Mouse (Mus musculus): Measurements from ENCODE around the gene Zfp598.
"Not testable (repeated sequence)": the region's sequence is repeated elsewhere in the genome, so short reads cannot be mapped to it uniquely, and the experiment has no call there.

Gene Zfp598

DNA sequence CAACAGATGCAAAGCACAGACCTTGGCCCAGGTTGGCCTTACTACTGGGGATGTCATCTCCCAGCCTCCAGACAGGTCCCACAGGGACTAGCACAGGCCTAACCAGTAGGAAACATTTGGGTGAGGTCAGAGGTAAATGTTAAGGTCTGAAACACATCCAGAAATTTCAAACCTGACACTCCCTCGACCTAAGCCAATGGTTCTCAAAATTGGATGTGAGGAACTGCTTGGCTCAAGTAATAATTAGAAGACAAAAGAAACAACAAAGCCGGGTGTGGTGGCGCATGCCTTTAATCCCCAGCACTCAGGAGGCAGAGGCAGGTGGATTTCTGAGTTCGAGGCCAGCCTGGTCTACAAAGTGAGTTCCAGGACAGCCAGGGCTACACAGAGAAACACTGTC lies 23.1 kb upstream of the Zfp598 start:
- in situ Hi-C loops (cut with MboI) = no loop called here

DNA sequence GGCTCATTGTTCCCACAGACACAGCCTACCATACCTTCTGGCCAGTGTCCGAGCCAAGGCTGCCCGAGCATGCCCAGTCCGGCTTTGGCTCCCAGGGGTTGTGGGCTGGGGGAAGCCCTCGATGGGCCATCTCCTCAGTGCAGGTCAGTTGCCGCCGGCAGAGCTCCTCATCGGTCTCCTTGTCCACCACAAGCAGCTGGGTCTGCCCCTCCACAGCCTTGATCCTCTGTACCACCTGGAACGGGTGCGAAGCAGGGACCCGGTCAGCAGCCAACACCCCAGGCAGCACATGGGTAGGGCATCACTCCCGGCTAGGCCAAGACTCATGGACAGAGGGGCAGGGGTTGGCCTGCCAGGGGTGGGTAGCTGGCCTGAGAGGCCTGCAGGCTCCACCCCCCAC lies 22.0 kb upstream of the Zfp598 start:
- in situ Hi-C loops (cut with MboI) = no loop called here

DNA sequence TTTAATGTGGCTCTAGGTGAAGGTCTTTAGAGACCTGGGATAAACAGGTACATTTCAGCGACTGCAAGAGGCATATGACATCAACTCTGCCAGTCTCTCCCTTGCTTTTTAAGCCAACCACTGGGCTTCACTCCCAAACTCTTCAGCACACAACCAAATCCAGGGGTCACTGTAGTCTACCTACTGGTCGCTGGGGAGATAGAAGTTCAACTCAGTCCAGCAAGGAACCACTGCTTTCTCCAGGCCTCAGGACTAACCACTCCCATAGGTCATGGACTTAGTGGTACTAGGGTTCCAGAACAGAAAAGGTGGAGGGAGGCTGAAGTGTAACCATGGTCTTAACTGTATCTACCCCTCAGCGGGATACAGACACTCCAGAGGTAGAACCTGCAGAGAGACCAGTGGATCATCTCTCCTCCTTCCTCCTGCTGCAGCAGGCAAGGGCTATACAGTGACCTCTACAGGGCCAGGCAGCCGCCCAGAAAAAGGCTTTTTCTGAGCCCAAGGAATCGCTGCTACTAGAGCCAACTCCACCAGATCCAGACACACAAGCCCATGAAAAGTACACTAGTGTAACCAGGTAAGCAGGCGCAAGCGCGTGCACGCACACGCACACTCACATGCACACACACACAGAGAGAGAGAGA lies 20.6 kb upstream of the Zfp598 start:
- in situ Hi-C loops (cut with MboI) = no loop called here

DNA sequence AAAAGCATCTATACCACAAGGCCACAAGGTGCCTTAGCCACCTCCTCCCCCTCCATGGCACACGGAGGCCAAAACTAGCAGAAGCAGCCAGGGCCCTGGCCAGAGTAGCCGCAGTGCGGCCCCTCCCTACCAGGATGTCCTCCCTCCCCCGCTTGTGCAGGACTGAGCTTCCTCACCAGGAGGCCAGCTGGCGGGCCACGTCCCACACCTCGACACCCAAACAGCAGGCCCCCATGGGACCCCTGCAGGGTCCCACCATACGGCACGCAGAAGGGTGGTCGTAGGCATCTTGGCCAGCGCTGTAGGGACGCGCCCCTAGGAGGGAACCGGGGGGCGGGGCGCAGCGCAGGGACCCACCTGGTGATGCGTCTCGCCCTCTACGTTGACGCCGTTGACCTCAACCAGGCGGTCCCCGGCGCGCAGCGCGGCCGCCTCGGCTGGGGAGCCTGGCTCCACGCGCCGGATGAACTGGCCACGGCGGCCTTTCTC lies 19.9 kb upstream of the Zfp598 start:
- in situ Hi-C loops (cut with MboI) = loop anchor here (10.0 kb wide), 1 partner anchor 115 kb away; the partner anchor contains the start of gene Rab26

DNA sequence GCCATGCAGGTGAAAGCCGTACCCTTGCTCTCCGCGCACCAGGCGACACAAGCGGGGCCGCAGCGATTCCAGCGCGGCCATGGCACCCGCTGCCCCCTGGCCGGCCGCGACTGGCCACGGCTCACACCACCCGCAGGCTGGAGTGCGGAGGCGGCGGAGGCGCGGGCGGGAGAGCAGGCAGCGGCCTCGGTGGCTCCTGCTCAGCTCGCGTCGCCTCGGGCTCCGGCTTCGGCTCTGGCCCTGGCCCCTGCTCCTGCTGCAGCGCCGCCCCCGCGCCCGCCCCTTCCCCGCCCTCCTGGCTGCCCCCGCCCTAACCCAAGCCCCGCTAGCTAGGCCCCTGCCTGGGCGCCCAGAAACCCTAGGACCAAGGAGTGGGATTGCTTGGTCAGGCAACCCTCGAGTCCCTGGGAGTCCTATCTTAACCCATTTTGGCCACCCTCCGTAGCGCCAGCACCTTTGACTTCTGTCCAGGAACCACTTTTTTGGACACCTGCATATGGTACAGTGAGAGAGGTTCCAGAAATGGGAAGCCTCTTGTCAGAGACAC lies 19.3 kb upstream of the Zfp598 start, which contains the start of gene Slc9a3r2:
TSS of gene Slc9a3r2 (minus strand) at position 258 of the 547 bp plus-strand sequence.
- in situ Hi-C loops (cut with MboI) = loop anchor here (10.0 kb wide), 1 partner anchor 115 kb away; the partner anchor contains the start of gene Rab26

DNA sequence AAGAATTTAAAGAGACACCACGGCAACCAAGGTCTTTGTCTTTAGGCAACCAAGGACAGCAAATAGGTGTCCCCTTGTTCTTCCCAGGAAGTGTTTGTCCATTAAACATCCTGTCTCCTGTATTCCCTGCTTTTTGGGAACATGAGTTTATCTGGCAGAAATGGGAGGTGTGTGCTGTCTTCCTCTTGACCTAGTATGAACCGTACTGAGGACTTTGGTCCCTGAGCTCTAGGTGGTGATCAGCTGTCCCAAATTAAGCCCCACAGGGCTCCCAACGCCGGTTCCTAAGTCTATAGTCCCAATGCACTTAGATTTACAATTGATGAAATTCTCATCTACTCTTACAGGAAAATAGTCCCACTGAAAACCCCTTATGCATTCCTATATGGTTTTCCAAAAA lies 18.7 kb upstream of the Zfp598 start:
- in situ Hi-C loops (cut with MboI) = loop anchor here (10.0 kb wide), 1 partner anchor 116 kb away; the partner anchor contains the start of gene Rab26

DNA sequence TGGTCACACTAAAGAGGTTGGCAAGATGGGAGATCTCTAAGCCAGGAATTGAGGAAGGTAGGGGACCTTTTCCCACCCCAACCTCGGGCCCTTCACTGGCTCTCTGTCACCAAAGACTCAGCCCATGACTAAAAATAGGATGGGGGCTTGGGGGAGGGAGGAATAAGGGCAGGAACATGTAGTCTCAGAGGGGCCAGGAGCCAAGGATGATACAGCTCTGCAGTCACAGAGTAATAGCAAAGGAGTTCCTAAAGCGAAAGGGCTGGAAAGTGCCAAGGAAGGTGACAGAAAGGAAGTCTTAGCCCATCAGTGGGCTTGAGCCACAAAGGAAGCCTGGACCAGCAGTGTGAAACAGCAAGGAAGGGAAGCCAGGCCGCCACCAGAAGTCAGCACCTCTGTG lies 17.7 kb upstream of the Zfp598 start:
- in situ Hi-C loops (cut with MboI) = loop anchor here (10.0 kb wide), 1 partner anchor 117 kb away; the partner anchor contains the start of gene Rab26

DNA sequence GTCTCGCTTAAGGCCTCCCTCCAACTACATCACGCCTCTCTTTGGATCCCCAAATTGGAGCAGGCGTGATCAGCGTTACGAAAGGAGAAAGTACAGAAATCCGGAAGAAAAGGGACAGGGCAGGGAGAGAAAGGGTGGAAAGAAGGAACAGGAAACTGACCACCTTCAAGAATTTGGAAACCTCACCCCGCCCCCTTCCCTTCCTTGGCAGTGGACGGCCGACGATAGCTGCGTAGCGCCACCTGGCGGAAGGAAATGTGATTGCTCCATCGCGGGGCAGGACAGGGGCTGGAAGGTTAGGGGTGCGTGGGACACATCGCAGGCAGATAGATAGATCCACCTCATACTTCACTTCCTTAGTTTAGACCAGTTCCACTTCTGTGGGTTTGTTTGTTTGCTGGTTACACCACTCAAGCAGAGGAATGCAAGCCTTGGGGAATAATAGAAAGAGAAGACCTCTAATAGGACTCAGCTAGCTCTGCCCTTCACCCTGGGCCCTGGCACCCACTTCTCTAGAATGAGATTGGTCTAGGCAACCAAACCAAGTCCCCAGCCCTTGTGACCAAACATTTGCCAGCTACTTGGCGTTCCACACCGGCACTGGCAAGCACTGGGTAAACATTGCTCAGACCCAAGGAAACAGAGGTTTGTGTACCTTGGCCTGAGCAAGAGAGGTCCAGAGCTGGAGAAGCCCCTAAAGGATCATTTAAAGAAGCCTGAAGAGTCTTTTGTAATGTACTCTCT lies 15.3 kb upstream of the Zfp598 start:
- in situ Hi-C loops (cut with MboI) = loop anchor here (10.0 kb wide), 1 partner anchor 119 kb away; the partner anchor contains the start of gene Rab26

DNA sequence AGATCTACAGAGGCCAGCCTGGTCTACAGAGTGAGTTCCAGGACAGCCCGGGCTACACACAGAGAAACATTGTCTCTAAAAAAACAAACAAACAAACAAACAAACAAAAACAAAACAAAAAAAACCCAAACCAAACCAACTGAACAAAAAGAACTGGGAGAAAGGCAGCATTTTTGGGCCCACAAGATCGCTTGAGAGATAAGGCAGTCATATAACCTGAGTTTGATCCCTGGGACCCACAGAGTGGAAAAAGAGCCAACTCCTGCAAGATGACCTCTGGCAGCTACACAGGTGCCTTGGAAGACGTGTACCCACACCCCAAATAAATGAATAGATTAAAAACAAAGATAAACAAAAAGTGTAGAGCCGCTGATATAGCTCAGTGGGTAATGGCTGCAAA lies 14.5 kb upstream of the Zfp598 start:
- in situ Hi-C loops (cut with MboI) = loop anchor here (10.0 kb wide), 1 partner anchor 120 kb away; the partner anchor contains the start of gene Rab26

DNA sequence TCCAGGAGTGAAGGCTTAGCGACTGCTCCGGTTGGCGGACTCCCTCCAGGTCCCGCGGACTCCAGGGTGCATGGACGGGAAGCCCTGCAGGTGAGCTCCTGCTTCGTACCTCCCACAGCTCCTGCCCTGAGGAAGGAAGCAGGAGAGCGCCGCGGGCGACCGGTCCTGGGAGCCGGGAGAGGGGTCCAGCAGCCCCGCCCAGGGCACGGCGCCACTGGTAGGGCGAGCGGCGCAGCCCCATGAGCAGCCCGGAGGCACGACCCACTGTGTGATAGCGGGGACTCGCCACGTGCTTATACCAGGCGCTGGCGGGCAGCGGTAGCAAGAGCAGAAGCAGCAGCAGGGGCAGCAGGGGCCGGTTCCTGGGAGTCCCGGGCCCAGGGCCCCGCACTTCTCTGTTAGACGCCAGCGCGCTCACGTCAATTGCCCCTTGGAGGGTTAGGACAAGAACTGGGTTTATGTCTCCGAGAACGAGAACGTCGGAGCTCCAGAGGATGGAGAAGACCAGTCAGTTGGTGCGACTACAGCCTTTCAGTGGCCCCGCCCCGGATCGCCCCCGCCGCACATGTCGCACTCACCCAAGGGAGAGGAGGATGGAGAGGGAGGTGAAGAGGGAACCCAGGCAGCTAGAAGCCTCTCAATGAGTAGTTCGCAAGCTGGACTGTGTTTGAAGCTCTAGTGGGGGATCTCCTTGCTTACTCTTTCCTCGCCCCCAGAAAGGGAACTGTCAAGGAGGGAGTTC lies 11.3 kb upstream of the Zfp598 start, which contains the start of gene Npw:
TSS of gene Npw (minus strand) at position 441 of the 742 bp plus-strand sequence.
- in situ Hi-C loops (cut with MboI) = loop anchor here (10.0 kb wide), 1 partner anchor 123 kb away; the partner anchor contains the start of gene Rab26

DNA sequence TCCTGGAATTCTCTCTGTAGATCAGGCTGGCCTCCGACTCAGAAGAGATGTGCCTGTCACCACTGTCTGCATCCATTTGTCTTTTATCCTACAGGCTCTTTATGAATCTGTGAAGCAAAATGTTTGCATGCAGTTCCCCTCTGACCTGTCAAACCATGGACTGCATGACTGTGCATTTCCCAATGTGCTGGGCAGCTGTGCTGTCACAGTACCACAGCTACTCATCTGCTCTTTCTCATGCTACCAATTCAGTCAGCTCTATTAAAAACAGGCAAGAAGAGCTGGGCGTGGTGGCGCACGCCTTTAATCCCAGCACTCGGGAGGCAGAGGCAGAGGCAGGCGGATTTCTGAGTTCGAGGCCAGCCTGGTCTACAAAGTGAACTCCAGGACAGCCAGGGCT lies 2.5 kb upstream of the Zfp598 start:
- in situ Hi-C loops (cut with MboI) = not testable (repeated sequence)

DNA sequence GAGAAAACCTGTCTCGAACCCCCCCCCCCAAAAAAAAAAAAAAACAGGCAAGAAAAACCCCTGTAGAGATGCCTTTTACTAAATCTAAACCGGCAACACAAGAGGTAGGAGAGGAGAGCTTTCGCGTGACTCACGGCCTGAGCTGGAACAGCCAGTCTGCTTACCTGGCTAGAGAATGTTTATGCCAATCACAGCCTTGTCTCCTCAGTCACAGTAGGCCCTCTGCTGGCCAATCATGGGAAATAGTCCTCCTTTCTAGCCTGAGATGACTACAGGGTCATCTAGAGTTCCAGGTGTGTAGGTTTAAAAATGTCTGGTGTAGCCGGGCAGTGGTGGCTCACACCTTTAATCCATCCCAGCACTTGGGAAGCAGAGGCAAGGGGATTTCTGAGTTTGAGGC lies 2.1 kb upstream of the Zfp598 start:
- in situ Hi-C loops (cut with MboI) = no loop called here

DNA sequence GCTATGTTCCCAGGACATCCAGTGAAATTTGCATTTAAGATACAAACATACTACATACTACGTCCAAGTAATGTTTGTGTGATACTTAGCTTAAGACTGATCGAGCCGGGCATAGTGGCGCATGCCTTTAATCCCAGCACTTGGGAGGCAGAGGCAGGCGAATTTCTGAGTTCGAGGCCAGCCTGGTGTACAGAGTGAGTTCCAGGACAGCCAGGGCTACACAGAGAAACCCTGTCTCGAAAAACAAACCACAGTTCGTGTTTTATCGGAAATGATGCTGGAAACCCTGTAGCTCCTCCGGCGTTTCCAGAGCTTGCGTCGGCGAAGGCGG lies 308 bp upstream of the Zfp598 start:
- in situ Hi-C loops (cut with MboI) = not testable (repeated sequence)

DNA sequence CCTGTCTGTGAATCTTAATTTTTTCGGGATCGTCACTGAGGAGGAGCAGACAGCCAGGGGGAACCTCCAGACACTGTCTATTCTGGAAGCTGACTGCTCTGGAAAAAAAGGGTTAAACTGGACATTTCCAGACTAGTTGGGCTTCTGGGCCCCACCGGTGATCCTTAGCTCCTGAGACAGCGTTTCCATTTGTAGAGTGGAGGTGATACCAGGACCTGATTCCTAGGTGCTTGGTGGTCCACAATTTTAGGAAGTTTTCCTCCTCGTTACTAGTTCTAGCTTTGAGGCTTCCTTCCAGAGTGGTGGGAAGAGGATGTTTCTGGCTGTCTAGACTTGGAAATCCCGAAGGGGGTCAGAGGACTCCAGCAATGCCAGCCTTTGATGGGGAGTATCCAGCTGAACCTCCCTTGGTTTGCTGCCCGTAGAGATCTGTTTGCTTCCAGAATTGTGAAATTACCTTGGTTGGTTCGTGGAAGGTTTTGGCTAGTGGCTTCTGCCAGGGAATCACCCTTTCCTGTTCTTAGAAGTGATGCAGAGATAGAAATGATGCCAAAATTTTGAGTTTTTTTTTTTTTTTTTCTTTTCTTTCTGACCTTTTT lies 858 bp downstream of the Zfp598 start:
- in situ Hi-C loops (cut with MboI) = no loop called here

DNA sequence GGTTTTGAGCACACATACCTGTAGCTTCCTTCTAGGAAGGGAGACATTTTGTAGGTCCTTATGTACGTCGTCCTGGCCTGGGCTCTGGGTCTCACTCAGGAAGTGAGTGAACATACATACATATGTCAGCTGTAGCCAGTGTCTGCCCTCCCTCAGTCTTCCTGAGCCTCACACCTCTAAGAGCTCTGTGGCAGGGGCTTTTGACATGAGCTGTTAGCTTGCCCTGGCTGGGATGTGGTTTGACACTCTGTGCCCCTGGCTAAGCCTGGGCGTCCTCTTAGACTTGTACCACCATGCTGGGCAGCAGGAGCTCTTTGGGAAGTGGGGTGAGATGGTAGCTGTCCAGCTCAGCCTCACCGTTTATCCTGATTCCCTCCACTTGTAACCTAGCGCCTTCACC lies 1.9 kb downstream of the Zfp598 start:
- in situ Hi-C loops (cut with MboI) = no loop called here

DNA sequence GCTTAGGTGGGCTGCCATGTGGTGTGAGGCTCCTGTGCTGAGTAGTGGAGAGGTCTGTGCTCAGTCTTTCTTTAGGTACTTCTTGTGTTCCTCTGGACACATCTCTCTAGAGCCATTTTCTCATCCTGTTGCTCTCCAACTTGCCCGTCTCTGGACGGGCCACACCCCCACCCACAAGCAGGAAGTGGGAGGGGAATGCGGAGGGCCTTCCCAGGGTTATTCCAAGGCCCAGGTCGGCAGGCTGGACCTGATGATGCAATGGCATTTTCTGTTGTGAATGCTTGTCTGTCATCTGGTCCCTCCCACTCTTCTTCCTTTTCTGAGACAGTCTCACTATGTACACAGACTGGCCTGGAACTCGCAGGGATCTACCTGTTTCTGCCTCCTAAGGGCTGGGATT lies 2.7 kb downstream of the Zfp598 start:
- in situ Hi-C loops (cut with MboI) = no loop called here

DNA sequence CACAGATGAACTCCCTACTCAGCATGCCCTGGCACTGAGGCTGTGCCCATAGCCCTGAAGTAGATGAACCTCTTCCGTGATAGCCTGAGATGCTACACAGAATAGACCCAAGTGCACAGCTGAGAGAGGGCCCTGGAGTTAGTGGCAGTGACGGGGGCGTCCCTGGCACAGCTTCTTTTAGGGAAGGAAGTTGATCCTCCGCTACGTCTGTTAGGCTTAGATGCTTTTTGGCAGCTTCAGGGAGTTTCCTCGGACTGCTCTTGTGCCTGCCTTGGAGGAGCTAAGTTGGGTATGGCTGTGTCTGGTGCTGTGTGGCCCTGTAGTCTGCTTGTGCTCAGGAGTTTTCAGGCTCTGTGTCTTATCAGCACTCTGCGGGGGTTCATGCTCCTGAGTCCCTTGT lies 4.8 kb downstream of the Zfp598 start:
- in situ Hi-C loops (cut with MboI) = no loop called here

DNA sequence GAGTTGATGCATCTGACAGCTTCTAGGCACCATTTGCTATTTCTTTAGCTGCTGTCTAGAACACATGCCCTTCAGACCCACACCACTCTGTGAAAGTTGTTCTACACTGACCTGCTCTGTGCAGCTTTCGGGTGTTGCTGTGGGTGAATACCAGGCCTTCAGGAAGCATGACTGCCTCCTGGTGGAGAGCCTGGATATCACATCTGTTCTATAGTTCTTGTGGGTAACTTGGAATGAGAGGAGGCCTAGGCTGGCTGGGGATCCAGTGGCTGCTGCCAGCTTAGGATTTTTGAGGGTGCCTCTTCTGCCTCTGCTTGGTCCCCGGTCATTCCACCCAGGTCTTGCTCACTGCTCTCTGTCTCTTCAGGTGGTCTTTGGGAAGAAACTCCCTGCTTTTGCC lies 6.7 kb downstream of the Zfp598 start:
- in situ Hi-C loops (cut with MboI) = no loop called here

DNA sequence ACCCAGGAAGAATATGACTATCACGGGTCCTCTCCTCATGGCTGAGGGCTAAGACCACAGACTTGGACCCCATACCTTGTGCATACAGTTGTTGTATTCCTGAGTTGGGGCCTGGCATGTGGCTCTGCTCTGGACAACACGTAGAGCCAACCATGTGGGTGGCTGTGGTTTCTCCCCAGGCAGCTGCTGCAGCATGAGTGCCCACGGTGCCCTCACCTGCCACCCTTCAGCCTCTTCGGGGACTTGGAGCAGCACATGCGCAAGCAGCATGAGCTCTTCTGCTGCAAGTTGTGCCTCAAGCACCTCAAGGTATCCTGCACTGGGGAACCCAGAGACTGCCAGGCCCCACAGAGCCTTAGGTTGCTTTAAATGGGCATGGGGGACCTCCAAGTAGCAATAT lies 7.4 kb downstream of the Zfp598 start:
- in situ Hi-C loops (cut with MboI) = no loop called here

DNA sequence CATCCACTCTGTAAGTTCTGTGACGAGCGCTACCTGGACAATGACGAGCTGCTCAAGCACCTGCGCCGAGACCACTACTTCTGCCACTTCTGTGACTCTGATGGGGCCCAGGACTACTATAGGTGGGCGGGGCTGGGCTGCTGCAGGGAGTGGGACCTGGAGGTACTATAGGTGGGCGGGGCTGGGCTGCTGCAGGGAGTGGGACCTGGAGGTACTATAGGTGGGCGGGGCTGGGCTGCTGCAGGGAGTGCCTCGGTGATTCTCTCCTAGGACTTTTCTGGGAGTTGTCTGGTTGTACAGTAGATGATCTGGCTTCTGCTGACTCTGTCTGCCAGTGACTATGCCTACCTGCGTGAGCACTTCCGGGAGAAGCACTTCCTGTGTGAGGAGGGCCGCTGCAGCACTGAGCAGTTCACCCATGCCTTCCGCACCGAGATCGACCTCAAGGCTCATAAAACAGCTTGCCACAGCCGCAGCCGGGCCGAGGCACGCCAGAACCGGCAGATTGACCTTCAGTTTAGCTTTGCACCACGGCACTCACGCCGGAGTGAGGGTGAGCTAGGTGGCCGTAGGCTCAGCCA lies 8.1 kb downstream of the Zfp598 start:
- in situ Hi-C loops (cut with MboI) = no loop called here

DNA sequence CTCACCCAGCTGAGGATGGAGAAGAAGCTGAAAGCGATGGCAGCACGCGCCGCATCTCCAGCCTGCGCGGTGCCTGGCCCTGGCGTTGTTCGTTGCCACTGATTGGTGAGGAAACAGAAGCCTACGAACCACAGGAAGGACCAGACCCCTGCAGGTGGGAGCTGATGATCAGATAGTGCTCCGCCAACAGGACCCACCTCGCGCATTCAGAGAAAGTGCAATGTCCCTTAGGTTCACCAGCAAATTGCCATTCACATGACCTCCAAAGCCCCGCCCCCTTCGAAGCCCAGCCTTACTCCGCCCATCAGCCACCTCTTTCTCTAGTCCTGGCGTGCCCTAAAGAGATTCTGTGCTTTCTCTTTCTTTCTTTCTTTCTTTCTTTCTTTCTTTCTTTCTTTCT lies 17.0 kb downstream of the Zfp598 start:
- in situ Hi-C loops (cut with MboI) = no loop called here
